Mouse (Mus musculus) olfactory bulb, adult 2 months (tissue): Measurements from ENCODE around the gene Golt1a. TPM values are rescaled to one million over a fixed set of nuclear protein-coding genes. Genes with fewer than 3 reads are reported as not detected.

Experiments used
- H3K27ac ChIP-seq: fragments of 200-500 bp; 2 replicates; pipeline ENCODE4 v1.5.1; 2012; ENCODE audit warnings: low read depth, low read length; ENCODE audit not compliant: insufficient read depth
- H3K4me1 ChIP-seq: fragments of 200-500 bp; 2 replicates; pipeline ENCODE4 v1.6.1; 2012; ENCODE audit warnings: low read length; ENCODE audit not compliant: control insufficient read depth, insufficient read depth
- H3K4me3 ChIP-seq: fragments of 200-500 bp; 2 replicates; pipeline ENCODE4 v1.5.1; 2012; ENCODE audit warnings: mild to moderate bottlenecking, low read depth, low read length, moderate library complexity; ENCODE audit not compliant: insufficient read depth
- CTCF ChIP-seq: fragments of 200-500 bp; IDR thresholded peaks from 2 replicates; pipeline ENCODE4 v1.5.1; 2012; ENCODE audit warnings: low read depth, mild to moderate bottlenecking, low read length, moderate library complexity; ENCODE audit not compliant: insufficient read depth
- POLR2A ChIP-seq: fragments of 200-500 bp; IDR thresholded peaks from 2 replicates; pipeline ENCODE4 v1.6.1; 2012; ENCODE audit warnings: mild to moderate bottlenecking, low read depth, low read length, moderate library complexity; ENCODE audit not compliant: insufficient read depth
- WGBS: fragments of 180-500 bp; shearing (Covaris S2); methylation state at CpG from one replicate; pipeline ENCODE4 v1.1.7; 2018; 5-methylcytosine and 5-hydroxymethylcytosine counted together
- polyA plus RNA-seq: library from polyadenylated mRNA; stranded (reverse); fragments of >200 nt; gene quantifications from 2 replicates; pipeline ENCODE4 v1.2.4, GENCODE M21; 2012; ENCODE audit warnings: low replicate concordance; ENCODE audit not compliant: missing spikeins, insufficient read depth, insufficient read length

Gene Golt1a
- polyA plus RNA-seq, 1 experiment = not detected

DNA sequence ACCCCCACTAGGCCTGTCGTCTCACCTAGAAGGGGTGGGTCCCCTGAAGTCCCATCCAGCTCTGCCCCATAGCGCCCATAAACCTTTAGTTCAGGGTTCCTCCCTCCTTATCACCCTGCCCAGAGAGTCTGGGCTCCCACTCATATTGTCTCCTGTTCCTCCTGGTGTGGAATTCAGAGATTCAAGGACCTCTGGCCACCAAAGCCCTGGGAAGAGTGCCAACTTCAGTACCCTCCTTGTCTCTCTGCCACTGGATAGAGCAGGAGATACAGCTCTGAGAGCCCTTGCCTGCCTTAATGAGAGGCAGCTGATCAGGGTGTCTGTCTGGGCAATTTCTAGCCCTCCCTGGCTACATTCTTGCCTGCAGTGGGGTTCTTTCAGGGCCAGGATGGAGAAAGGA, 55.3 kb downstream of the Golt1a start:
- H3K27ac ChIP-seq = no peak overlapping the region
- H3K4me3 ChIP-seq = no peak overlapping the region
- 78% methylated on average over 2 of the region's 2 CpGs for WGBS
- peaks cover 28% of the 10 kb centered on the region for H3K4me1 ChIP-seq
- TF ChIP-seq CTCF = no peak
- TF ChIP-seq POLR2A = no peak

DNA sequence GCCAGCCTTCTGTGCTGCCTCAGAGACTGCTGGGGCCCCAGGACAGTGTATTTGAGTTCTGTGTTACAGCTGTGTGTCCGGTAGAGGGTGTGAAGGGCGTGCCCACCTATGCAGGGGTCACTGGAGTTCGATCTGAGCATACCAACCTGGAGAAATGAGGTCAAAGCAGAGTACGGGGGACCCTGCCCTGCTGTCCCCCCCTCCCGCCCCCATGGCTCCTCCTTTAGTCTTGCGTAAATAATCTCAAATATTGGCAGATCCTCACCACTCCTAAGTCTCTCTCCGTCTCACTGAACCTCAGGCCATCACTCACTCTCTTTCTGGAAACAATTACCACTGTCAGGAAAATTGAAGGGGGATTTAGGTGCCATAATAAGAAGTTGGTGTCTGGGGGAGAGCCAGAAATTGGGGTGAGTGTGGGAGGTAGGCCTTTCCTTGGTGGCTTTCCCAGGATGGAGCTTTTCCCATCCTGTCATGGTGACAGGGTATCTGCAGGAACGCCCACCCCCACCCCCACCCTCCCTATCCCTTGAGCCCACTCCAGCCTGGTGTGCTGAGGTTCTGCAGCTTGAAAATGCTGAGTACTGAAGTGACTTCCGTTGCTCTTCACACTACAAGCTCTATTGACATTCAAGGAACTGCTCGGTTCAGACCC, 57.5 kb downstream of the Golt1a start:
- Histone ChIP-seq H3K27ac (no peak overlapping the region), H3K4me1 (peaks cover 28% of the 10 kb centered on the region), H3K4me3 (no peak overlapping the region)
- WGBS = 71% methylated on average over 10 of the region's 10 CpGs
- TF ChIP-seq POLR2A (no peak), CTCF (no peak)

DNA sequence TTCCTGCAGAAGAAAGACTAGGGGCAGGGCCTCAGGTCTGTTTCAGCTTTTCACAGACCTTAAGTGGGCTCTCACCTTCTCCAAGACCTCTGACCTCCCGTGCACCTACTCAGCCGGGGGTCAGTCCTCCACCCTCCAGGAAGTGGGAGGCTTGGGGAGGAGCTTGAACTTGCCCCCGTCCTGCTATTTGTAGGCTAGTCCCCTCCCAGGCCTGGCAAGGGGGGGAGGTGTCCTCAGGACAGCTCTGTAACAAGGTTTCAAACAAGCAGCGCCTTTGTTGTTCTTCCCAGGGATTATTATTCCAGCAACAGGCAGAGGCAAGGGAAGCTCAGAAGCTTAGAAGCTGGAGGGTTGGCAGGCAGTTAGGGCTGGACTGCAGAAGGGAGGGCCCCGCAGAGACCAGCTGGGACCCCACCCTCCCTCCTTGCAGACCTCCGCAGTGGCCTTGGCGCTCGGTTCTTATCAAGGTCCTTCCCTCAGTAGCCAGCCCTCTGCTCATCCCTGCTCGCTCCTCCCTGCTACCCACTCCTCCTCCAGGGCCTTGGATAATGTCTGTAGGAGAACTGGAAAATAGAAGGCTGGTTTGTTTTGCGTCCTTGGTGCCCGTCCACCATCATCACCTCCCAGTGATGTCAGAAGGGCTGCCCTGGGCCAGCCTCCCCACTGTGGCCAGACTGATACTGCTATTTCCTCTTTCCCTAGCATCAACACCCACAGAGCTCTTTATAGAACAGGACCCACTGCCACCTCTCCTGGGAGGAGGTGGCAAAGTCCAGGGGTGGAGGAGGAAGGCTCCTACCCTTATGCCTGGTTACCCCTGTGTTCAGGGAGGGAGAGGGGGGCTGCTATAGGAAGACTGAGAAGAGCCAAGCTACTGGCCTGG, 58.2 kb downstream of the Golt1a start:
- H3K4me3 ChIP-seq = no peak overlapping the region
- H3K4me1 ChIP-seq = peaks cover 28% of the 10 kb centered on the region
- H3K27ac ChIP-seq = no peak overlapping the region
- no peak for TF ChIP-seq POLR2A
- TF ChIP-seq CTCF = no peak
- 39% methylated on average over 11 of the region's 11 CpGs for WGBS

DNA sequence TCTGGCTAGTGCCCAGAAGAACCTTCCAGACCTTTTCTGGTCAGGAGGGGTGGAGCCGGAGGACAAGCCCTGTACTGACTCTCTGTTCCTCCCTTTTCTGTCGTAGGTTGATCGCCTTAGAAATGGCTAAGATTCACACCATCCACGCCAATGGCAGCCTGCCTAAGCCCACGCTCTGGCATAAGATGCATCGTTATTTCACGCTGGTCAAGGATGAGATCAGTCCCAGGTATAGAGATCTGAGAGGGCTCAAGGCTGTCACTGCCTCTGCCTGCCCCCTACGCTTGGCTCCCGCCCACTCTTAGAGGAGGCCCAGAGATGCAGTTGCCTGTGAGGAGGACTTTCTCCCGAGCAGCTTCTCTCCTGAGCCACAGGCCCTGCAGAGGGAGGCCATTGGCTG, 59.0 kb downstream of the Golt1a start:
- Histone ChIP-seq H3K4me1 (peaks cover 23% of the 10 kb centered on the region), H3K4me3 (no peak overlapping the region), H3K27ac (no peak overlapping the region)
- TF ChIP-seq POLR2A = no peak
- WGBS = 80% methylated on average over 10 of the region's 10 CpGs

DNA sequence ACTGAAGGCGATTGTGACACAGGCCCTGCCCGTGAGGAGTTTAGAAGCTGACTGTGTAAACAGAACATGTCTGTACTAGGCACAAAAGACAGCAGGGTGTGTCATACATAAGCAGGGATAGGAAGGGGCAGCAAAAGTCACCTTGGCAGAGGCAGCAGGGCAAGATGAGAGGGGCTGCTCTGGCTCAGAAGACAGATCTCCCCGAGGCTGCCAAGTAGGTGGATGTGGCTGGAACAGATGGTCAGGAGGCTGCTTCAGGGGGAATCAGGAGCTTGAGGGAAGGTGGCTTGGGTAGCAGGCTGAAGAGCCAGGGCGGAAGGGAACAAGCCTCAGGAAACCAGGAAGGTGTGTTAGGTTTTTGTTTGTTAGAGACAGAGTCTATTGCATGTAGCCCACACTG, 60.8 kb downstream of the Golt1a start:
- H3K4me3 ChIP-seq = no peak overlapping the region
- no peak for TF ChIP-seq POLR2A
- no peak for TF ChIP-seq CTCF
- H3K27ac ChIP-seq = no peak overlapping the region
- 91% methylated on average over 4 of the region's 4 CpGs for WGBS
- H3K4me1 ChIP-seq = peaks cover 16% of the 10 kb centered on the region

DNA sequence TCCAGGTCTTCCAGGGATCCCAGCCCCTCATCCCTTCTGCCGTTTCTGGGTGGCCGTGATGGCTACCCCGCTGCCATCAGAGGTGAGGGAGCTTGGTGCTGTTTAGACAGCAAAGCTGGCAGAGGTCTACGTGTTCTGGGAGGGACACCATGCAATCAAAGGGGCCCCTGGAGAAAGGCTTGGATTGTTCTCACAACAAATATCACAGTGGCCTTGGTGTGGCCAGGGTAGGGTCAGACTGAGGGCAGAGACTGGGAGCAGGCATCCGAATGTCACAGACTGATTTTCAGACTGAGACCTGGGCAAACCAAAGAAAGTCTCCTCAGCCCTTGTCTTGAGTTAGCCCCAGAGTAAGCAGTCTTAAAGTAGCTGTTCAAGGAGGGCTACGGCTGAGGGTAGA, 61.8 kb downstream of the Golt1a start:
- Histone ChIP-seq H3K4me1 (peaks cover 16% of the 10 kb centered on the region), H3K27ac (no peak overlapping the region), H3K4me3 (no peak overlapping the region)
- TF ChIP-seq CTCF (no peak), POLR2A (no peak)
- 94% methylated on average over 6 of the region's 6 CpGs for WGBS

DNA sequence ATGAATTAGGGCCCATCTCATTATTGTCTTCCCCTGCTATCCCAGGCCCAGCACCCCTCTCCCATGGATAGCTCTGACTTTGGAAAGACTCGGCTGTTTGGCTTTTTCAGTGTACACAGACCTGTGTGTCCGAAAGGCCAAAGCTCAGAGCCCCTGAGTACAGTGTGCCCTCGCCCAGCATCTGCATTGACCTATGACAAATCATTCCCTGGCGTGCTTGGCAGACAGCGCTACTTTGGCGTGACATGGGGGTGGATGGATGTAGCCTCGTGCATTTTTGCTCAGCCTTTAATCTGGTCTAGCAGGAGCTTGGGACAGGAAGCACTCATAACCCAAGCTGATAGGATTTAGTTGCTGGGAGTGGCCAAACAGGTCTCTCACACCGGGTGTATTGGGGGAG, 62.5 kb downstream of the Golt1a start:
- Histone ChIP-seq H3K4me1 (peaks cover 16% of the 10 kb centered on the region), H3K4me3 (no peak overlapping the region), H3K27ac (no peak overlapping the region)
- WGBS = 82% methylated on average over 8 of the region's 8 CpGs
- TF ChIP-seq CTCF = no peak
- no peak for TF ChIP-seq POLR2A

Other genes with a start within 250 kb of the Golt1a start
- not detected in 2 replicates for gene Ppp1r15b, start 178.7 kb upstream of the Golt1a start, polyA plus RNA-seq
- gene Plekha6, start 145.6 kb upstream of the Golt1a start, polyA plus RNA-seq = not detected in 2 replicates
- gene Kiss1, start 12.1 kb downstream of the Golt1a start, polyA plus RNA-seq = not detected in 2 replicates
- gene Ren1, start 40.7 kb downstream of the Golt1a start, polyA plus RNA-seq = not detected in 2 replicates
- not detected in 2 replicates for gene Etnk2, start 53.8 kb downstream of the Golt1a start, polyA plus RNA-seq
- not detected in 2 replicates for gene Sox13, start 114.6 kb downstream of the Golt1a start, polyA plus RNA-seq